Mouse (Mus musculus) kidney, embryonic 16.5 days (tissue): ENCODE measurements around the gene Mecom. TPM values are rescaled to one million over a fixed set of nuclear protein-coding genes. Genes with fewer than 3 reads are reported as not detected.

ENCODE experiments used
- ATAC-seq: fragments of 200-750 bp; cut with Nextera tagmentation; 2 replicates; pipeline ENCODE4 v1.8.0; 2017; ENCODE audit warnings: moderate TSS enrichment; ENCODE audit not compliant: low FRiP score, low TSS enrichment
- H3K27ac ChIP-seq: fragments of 300-500 bp; sonication (generic); 2 replicates; pipeline ENCODE4 v1.5.1; 2014; ENCODE audit warnings: low read length
- H3K27me3 ChIP-seq: fragments of 300-500 bp; sonication (generic); 2 replicates; pipeline ENCODE4 v1.6.1; 2014; ENCODE audit warnings: low read length, control low read depth, mixed read lengths; ENCODE audit not compliant: insufficient read depth
- H3K36me3 ChIP-seq: fragments of 300-500 bp; sonication (generic); 2 replicates; pipeline ENCODE4 v1.6.1; 2014; ENCODE audit warnings: low read length, control low read depth, mixed read lengths; ENCODE audit not compliant: insufficient read depth
- H3K4me1 ChIP-seq: fragments of 300-500 bp; sonication (generic); 2 replicates; pipeline ENCODE4 v1.6.1; 2014; ENCODE audit warnings: low read length, control low read depth, mixed read lengths; ENCODE audit not compliant: insufficient read depth
- H3K4me2 ChIP-seq: fragments of 300-500 bp; sonication (generic); replicated peaks from 2 replicates; pipeline ENCODE4 v1.6.1; 2014; ENCODE audit warnings: low read depth, low read length
- H3K4me3 ChIP-seq: fragments of 300-500 bp; sonication (generic); 2 replicates; pipeline ENCODE4 v1.5.1; 2014; ENCODE audit warnings: mild to moderate bottlenecking, low read length
- H3K9ac ChIP-seq: fragments of 300-500 bp; sonication (generic); replicated peaks from 2 replicates; pipeline ENCODE4 v1.6.1; 2014; ENCODE audit warnings: low read length
- H3K9me3 ChIP-seq: fragments of 300-500 bp; sonication (generic); 2 replicates; pipeline ENCODE4 v1.6.1; 2016; ENCODE audit warnings: low read length, control low read depth
- WGBS: fragments of 180-500 bp; shearing (Covaris S2); extraction: QIAGEN DNeasy Blood & Tissue Kit; methylation state at CpG from one replicate; pipeline ENCODE4 v1.1.7; 2014; 5-methylcytosine and 5-hydroxymethylcytosine counted together
- polyA plus RNA-seq: library from polyadenylated mRNA; unstranded; fragments of >200 nt; fragmentation: Nextera tagmentation; extraction: Ambion mirVana; gene quantifications from 2 replicates; pipeline ENCODE4 v1.2.1, GENCODE M21; 2015

Gene Mecom
- polyA plus RNA-seq, 1 experiment from 2014 or later: 78.3 TPM

DNA sequence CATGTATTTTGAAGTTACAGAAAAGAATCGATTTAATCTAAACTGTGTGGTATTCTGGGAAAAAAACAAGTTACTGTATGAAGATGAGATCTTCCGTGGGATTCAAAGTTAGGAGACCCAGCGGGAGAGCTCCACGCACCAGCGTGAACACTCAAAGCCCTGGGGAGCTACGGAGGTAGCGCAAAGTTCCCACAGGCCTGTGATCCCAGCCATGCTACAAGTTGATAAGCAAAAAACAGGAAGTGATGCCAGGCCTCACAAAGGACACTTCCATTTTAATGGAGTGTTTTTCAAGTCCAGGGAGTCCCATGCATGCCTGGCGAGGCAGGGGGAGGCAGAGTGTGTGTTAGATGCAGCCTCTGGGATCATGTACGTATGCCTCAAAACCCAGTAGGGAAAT is 464.5 kb downstream of the Mecom start:
- WGBS: 81% methylated on average over 9 of the region's 9 CpGs
- ATAC-seq: no peak

DNA sequence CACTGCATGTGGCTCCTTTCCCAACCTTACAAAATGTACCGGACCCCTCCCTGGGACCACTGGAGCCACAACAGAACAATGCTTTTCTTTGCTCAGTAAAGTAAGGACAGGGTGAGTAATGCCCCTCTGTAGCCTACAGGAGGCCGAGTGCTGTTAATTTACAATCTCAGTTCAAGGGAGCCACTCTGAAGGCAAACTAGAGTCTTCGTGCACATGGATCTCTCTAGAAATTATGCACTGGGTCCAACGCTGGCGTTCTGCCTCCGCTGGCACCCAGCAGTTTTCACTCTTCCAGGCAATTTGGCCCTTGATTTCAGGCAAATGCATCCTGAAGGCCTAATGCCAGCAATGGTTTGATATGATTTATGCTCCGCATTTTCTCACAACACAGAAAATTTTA is 467.0 kb downstream of the Mecom start:
- no peak overlapping the region for H3K4me2 ChIP-seq
- no peaks in the 10 kb centered on the region for H3K9me3 ChIP-seq
- H3K27me3 ChIP-seq: no peaks in the 10 kb centered on the region
- no peaks in the 10 kb centered on the region for H3K36me3 ChIP-seq
- peak overlapping the region; percentile 75 for H3K27ac ChIP-seq
- H3K4me3 ChIP-seq: no peak overlapping the region
- no peak for ATAC-seq
- peaks cover 13% of the 10 kb centered on the region for H3K4me1 ChIP-seq
- H3K9ac ChIP-seq: no peak overlapping the region
- 41% methylated on average over 7 of the region's 7 CpGs for WGBS

More for the DNA sequence above, 464.5 kb downstream of the Mecom start:
- Histone ChIP-seq H3K9me3 (no peaks in the 10 kb centered on the region), H3K9ac (no peak overlapping the region), H3K4me3 (no peak overlapping the region), H3K27ac (no peak overlapping the region), H3K36me3 (no peaks in the 10 kb centered on the region), H3K4me1 (peaks cover 13% of the 10 kb centered on the region), H3K4me2 (no peak overlapping the region), H3K27me3 (no peaks in the 10 kb centered on the region)

DNA sequence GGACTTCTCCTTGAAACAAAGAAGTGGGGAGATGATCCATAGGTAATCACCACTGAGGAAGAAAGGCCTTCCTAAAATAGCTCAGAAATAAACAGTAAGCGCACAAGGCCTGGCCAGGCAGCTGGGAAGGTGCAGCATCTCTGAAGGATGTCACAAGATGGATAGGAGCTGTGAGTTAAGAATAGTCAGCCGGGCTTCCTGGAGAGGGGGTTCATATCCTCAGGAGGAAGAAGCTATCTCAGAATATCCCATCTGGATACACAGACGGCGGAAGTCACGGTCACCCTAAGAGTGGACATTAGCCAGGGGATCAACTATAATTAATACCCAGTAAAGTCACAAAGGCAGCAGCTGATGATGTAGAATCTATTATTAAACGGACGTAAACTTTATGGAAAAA is 471.3 kb downstream of the Mecom start:
- no peaks in the 10 kb centered on the region for H3K36me3 ChIP-seq
- H3K9ac ChIP-seq: no peak overlapping the region
- no peak for ATAC-seq
- H3K9me3 ChIP-seq: no peaks in the 10 kb centered on the region
- H3K27me3 ChIP-seq: no peaks in the 10 kb centered on the region
- H3K4me1 ChIP-seq: peaks cover 17% of the 10 kb centered on the region
- H3K4me3 ChIP-seq: no peak overlapping the region
- H3K4me2 ChIP-seq: no peak overlapping the region
- 82% methylated on average over 7 of the region's 7 CpGs for WGBS
- H3K27ac ChIP-seq: no peak overlapping the region

DNA sequence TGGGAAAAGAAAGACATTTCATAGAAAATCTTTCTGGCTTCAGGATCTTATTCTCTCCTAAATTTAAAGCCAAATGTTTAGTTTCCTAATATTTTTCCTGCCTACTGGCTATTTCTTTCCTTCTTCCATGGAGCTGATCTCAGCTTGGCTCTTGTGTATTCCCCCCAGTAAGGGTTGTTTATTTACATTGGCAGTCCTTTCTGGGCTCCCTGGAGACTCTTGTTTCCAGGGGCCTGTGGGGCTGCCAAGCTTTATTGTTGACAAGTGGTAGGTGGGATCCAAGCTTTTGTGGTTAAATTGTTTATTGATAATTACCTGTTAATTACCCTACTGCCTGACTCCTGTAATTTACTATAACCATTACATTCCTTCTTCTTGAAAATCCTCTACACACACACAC is 476.5 kb downstream of the Mecom start:
- H3K4me3 ChIP-seq: no peak overlapping the region
- H3K27ac ChIP-seq: no peak overlapping the region
- no peak overlapping the region for H3K9ac ChIP-seq
- H3K4me2 ChIP-seq: no peak overlapping the region
- no peak for ATAC-seq
- H3K4me1 ChIP-seq: peaks cover 17% of the 10 kb centered on the region; the same call in 1 of the 2 replicates
- no peaks in the 10 kb centered on the region for H3K27me3 ChIP-seq
- no peaks in the 10 kb centered on the region for H3K36me3 ChIP-seq
- no peaks in the 10 kb centered on the region for H3K9me3 ChIP-seq

DNA sequence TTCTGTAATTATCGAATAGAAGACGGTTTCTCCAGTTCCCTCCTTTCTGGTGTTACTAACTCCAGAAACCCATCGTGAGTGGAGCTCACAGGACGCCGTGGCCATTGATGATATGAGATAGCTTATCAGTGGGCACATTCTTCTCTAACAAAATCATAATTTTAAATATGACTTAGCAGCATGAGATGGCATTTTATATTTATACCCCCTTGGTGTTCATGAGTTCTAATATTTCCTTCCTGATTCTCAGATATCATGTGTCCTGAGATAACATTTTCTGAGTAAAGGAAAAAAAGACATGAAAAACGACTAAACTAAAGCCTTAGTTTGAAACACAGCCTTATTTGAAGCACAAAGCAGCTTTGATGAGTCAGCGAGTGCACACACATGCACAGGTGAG is 481.3 kb downstream of the Mecom start:
- Histone ChIP-seq H3K4me2 (no peak overlapping the region), H3K27me3 (no peaks in the 10 kb centered on the region), H3K27ac (no peak overlapping the region)

DNA sequence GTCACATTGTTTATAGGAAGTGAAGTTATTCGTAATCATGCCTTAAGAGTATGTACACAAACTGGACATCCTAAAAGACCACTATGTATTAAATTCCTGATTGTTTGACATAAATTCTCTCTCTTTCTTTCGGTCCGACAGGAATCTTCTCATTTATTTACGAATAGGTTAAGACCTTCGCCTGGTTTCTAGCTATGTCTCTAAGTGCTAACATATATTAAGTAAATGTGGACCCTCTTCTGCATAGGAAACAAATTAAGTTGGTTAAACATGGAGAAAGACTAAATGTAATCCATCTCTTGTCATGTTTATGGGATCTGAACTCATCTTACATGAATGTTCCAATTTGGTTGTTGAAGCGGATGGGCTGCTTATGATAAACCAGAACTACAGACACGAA is 487.8 kb downstream of the Mecom start:
- no peak overlapping the region for H3K27ac ChIP-seq
- H3K36me3 ChIP-seq: no peaks in the 10 kb centered on the region
- no peak for ATAC-seq
- H3K9ac ChIP-seq: no peak overlapping the region
- H3K4me1 ChIP-seq: no peaks in the 10 kb centered on the region
- no peak overlapping the region for H3K4me3 ChIP-seq
- 82% methylated on average over 7 of the region's 7 CpGs for WGBS
- no peaks in the 10 kb centered on the region for H3K9me3 ChIP-seq
- no peak overlapping the region for H3K4me2 ChIP-seq
- H3K27me3 ChIP-seq: no peaks in the 10 kb centered on the region

More for the DNA sequence above, 481.3 kb downstream of the Mecom start:
- no peak overlapping the region for H3K9ac ChIP-seq
- ATAC-seq: no peak
- H3K9me3 ChIP-seq: no peaks in the 10 kb centered on the region
- 49% methylated on average over 7 of the region's 7 CpGs for WGBS
- H3K4me1 ChIP-seq: peaks cover 12% of the 10 kb centered on the region; the same call in 1 of the 2 replicates
- no peaks in the 10 kb centered on the region for H3K36me3 ChIP-seq
- no peak overlapping the region for H3K4me3 ChIP-seq

DNA sequence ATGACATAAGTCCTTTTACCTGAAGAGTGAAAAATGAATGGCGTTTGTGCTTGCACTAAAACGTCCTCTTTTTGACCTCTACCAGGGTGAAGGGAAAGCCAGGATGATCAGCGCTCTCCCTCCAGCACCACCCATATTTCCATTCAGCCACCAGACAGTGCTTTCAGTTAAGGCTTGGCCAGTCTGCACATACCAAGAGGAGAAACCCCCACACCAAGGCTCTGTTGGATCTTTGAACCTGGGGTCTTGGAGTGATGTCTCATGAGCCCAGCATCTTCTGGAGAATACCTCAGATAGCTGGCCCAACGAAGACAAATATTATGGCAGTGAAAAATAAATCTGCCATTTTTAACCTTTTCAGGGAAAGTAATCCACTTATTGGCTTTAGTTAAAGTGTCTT is 488.2 kb downstream of the Mecom start:
- Histone ChIP-seq H3K36me3 (no peaks in the 10 kb centered on the region), H3K9me3 (no peaks in the 10 kb centered on the region), H3K27ac (no peak overlapping the region), H3K4me1 (no peaks in the 10 kb centered on the region), H3K4me2 (no peak overlapping the region), H3K27me3 (no peaks in the 10 kb centered on the region), H3K9ac (no peak overlapping the region), H3K4me3 (no peak overlapping the region)
- WGBS: 67% methylated on average over 4 of the region's 4 CpGs
- ATAC-seq: no peak

DNA sequence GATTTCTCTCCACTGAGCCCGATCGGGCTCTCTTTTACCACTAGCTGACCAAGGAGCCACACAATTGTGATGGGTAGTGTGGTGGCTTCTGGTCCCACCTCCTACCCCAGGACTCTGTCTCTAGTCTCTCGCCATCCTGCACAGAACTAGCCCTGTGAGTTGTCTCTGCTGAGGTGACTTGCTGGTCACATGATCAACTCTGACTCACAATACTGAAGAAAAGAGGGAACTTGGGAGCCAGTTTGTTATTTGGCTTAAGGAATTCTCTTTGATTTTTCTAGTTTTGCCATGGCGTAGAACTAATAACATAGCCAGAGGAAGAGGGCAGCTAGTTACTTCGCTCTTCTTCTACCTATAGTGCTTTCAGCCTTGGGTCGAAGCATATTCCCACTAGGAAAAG is 496.5 kb downstream of the Mecom start:
- no peak overlapping the region for H3K4me2 ChIP-seq
- no peak for ATAC-seq
- no peak overlapping the region for H3K9ac ChIP-seq
- no peaks in the 10 kb centered on the region for H3K9me3 ChIP-seq
- H3K36me3 ChIP-seq: no peaks in the 10 kb centered on the region
- H3K27ac ChIP-seq: no peak overlapping the region
- H3K27me3 ChIP-seq: no peaks in the 10 kb centered on the region
- no peaks in the 10 kb centered on the region for H3K4me1 ChIP-seq
- 88% methylated on average over 6 of the region's 6 CpGs for WGBS
- H3K4me3 ChIP-seq: no peak overlapping the region

DNA sequence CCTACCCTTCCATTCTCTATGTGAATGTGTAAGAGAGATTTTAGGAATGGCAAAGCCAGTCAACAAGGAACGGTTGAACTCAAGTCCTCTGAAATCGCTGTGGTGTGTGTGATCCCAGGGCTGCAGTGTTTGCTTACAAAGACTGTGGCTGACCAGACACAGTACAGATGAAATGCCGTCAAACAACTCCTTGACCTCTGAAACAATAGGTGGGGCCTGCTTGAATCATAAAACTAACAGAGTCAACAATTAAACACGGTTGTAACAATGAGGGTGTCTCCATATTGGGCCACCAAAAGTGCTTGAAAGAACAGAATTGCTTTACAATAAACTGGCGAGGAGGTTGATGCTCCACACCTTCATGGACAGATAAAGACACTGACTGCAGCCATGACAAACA is 497.0 kb downstream of the Mecom start:
- no peak for ATAC-seq
- WGBS: 65% methylated on average over 5 of the region's 5 CpGs
- no peaks in the 10 kb centered on the region for H3K36me3 ChIP-seq
- no peaks in the 10 kb centered on the region for H3K9me3 ChIP-seq
- H3K4me3 ChIP-seq: no peak overlapping the region
- no peak overlapping the region for H3K4me2 ChIP-seq
- H3K9ac ChIP-seq: no peak overlapping the region
- no peak overlapping the region for H3K27ac ChIP-seq
- H3K4me1 ChIP-seq: no peaks in the 10 kb centered on the region
- no peaks in the 10 kb centered on the region for H3K27me3 ChIP-seq

DNA sequence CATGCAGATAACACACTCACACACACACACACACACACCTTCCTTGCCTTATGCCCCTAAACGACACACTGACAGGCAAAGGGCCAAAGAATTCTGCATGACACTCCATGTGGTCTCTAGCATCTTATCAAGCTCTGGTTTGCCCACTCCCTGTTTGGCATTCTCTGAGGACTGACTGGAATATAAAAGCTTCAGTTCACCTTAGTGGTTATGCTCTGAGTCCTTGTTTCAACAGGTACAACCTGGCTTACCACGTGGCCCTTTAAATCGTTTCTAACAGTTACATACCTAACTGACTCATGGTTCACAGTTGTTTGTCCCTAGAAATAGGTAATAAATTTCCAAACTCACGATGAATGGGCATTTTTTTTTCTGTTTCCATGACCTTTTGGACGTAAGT is 499.0 kb downstream of the Mecom start:
- Histone ChIP-seq H3K9me3 (no peaks in the 10 kb centered on the region), H3K27ac (no peak overlapping the region), H3K4me3 (no peak overlapping the region), H3K9ac (no peak overlapping the region), H3K27me3 (no peaks in the 10 kb centered on the region), H3K4me1 (no peaks in the 10 kb centered on the region), H3K4me2 (no peak overlapping the region), H3K36me3 (no peaks in the 10 kb centered on the region)
- no peak for ATAC-seq
- WGBS: 74% methylated on average over 5 of the region's 5 CpGs

DNA sequence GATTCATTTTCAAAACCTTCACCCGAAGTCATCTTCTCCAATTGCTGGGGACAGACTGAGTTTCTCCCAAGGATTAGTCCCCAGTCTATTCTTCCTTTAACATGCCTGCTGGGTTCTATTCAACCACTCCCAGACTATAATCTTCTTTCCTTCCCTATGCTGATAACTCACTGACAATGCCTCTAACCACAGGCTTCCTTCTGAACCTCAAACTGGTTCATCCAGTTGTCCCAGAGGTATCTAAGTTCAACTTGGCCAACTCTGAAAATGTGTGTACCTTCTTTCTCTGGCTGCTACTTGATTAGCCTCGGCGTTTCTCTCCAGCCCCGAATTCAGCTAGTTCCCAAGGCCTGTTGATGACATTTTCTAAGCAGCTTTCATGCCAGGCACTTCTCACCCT is 499.7 kb downstream of the Mecom start:
- no peaks in the 10 kb centered on the region for H3K9me3 ChIP-seq
- no peak for ATAC-seq

More for the DNA sequence above, 499.7 kb downstream of the Mecom start:
- Histone ChIP-seq H3K4me2 (no peak overlapping the region), H3K36me3 (no peaks in the 10 kb centered on the region), H3K27ac (no peak overlapping the region), H3K27me3 (no peaks in the 10 kb centered on the region), H3K4me1 (no peaks in the 10 kb centered on the region), H3K9ac (no peak overlapping the region), H3K4me3 (no peak overlapping the region)
- 71% methylated on average over 4 of the region's 4 CpGs for WGBS
